8 mouse cellular contexts compared by ENCODE assay signal in genomic region chr2:4401597-4402581, GRCm38 (mm10).
A peak's percentile ranks its signal among the peaks of the same experiment; 100 is the strongest.
DNase-seq lines count a peak whose midpoint lies in the region; ATAC-seq lines count a peak whose summit lies in the region.

No protein-coding gene starts in this region.

- H3K36me3 ChIP-seq in intestine, embryonic 15.5 days: no peaks in the 10 kb centered on the region
- no peaks in the 10 kb centered on the region for H3K36me3 ChIP-seq in liver, embryonic 15.5 days (replicated peaks)

- H3K27ac ChIP-seq in intestine, embryonic 15.5 days: peak overlapping the region; percentile 85
- H3K27ac ChIP-seq in liver, embryonic 15.5 days (replicated peaks): no peak overlapping the region

- H3K4me2 ChIP-seq in intestine, embryonic 15.5 days (replicated peaks): peak overlapping the region; percentile 92
- H3K4me2 ChIP-seq in liver, embryonic 15.5 days: peak overlapping the region; percentile 67

- 3% methylated on average over 28 of the region's 28 CpGs for WGBS in intestine, embryonic 15.5 days
- WGBS in liver, embryonic 15.5 days (ENCODE audit: insufficient replicate concordance): 2% methylated on average over 28 of the region's 28 CpGs

- 0 out of 2 replicates have a peak, but pooled peaks cover 4% of the 10 kb centered on the region for H3K4me1 ChIP-seq in intestine, embryonic 15.5 days (replicated peaks)
- no peaks in the 10 kb centered on the region for H3K4me1 ChIP-seq in liver, embryonic 15.5 days (replicated peaks)

- DNase-seq in kidney, postnatal 10 days: peak; percentile 39
- no peak for DNase-seq in kidney, postnatal 25 days
- peak; percentile 62 for DNase-seq in cerebellum, adult 9-11 months
- peak; percentile 46 to 53 for DNase-seq in frontal cortex, postnatal 10 days (ENCODE audit: low spot score in 2 of 2)
- DNase-seq in right cerebral cortex, adult 18-20 months: peak; percentile 60
- no peak for DNase-seq in urinary bladder, adult 2 months (ENCODE audit: low spot score)

- no peaks in the 10 kb centered on the region for H3K9me3 ChIP-seq in intestine, embryonic 15.5 days
- H3K9me3 ChIP-seq in liver, embryonic 15.5 days (replicated peaks): no peaks in the 10 kb centered on the region

- H3K4me3 ChIP-seq in intestine, embryonic 15.5 days (replicated peaks): peak overlapping the region; percentile 76
- peak overlapping the region; percentile 50 for H3K4me3 ChIP-seq in liver, embryonic 15.5 days (replicated peaks)

- peak; percentile 50 for ATAC-seq in intestine, embryonic 15.5 days
- no peak for ATAC-seq in liver, embryonic 15.5 days (ENCODE audit: insufficient read depth)

- peak overlapping the region; percentile 75 for H3K9ac ChIP-seq in intestine, embryonic 15.5 days
- H3K9ac ChIP-seq in liver, embryonic 15.5 days: no peak overlapping the region

- peaks cover 4% of the 10 kb centered on the region; the same call in 1 of the 2 replicates for H3K27me3 ChIP-seq in intestine, embryonic 15.5 days (replicated peaks)
- H3K27me3 ChIP-seq in liver, embryonic 15.5 days: peaks cover 64% of the 10 kb centered on the region

Comparison
In these comparisons a context has a peak if more than half of its experiments do, and no peak if none do; other contexts are left out.
1. DNase-seq: peak in kidney, postnatal 10 days (single experiment), cerebellum, adult 9-11 months (single experiment), frontal cortex, postnatal 10 days (2 of 2) and right cerebral cortex, adult 18-20 months (single experiment); none in kidney, postnatal 25 days (0 of 2) and urinary bladder, adult 2 months (single experiment).